Mouse (Mus musculus) midbrain, postnatal 0 days (tissue): Measurements from ENCODE around the gene Trank1. TPM values are rescaled to one million over a fixed set of nuclear protein-coding genes. Genes with fewer than 3 reads are reported as not detected.

Experiments
- ATAC-seq: fragments of 200-750 bp; cut with Nextera tagmentation; 2 replicates; pipeline ENCODE4 v1.8.0; 2017; ENCODE audit warnings: moderate number of reproducible peaks, mild to moderate bottlenecking, moderate TSS enrichment, moderate library complexity; ENCODE audit not compliant: low FRiP score
- DNase-seq: peaks from one replicate; pipeline ENCODE4 v3.0.0-alpha.2; 2015; ENCODE audit warnings: low spot score
- H3K27ac ChIP-seq: fragments of 300-500 bp; sonication (generic); 2 replicates; pipeline ENCODE4 v1.5.1; 2014; ENCODE audit warnings: low read depth, mild to moderate bottlenecking, low read length, mixed read lengths
- H3K27me3 ChIP-seq: fragments of 300-500 bp; sonication (generic); 2 replicates; pipeline ENCODE4 v1.6.1; 2014; ENCODE audit warnings: low read length, control low read depth, mixed read lengths; ENCODE audit not compliant: insufficient read depth
- H3K36me3 ChIP-seq: fragments of 300-500 bp; sonication (generic); 2 replicates; pipeline ENCODE4 v1.6.1; 2014; ENCODE audit warnings: low read length, control low read depth, mixed read lengths; ENCODE audit not compliant: insufficient read depth
- H3K4me1 ChIP-seq: fragments of 300-500 bp; sonication (generic); 2 replicates; pipeline ENCODE4 v1.6.1; 2014; ENCODE audit warnings: mild to moderate bottlenecking, control low read depth, antibody characterized with exemption, low read length, mixed read lengths; ENCODE audit not compliant: insufficient read depth
- H3K4me2 ChIP-seq: fragments of 300-500 bp; sonication (generic); 2 replicates; pipeline ENCODE4 v1.6.1; 2014; ENCODE audit warnings: low read depth, mild to moderate bottlenecking, low read length, mixed read lengths; ENCODE audit not compliant: poor library complexity, severe bottlenecking
- H3K4me3 ChIP-seq: fragments of 300-500 bp; sonication (generic); 2 replicates; pipeline ENCODE4 v1.5.1; 2014; ENCODE audit warnings: low read depth, mild to moderate bottlenecking, low read length, moderate library complexity
- H3K9ac ChIP-seq: fragments of 300-500 bp; sonication (generic); replicated peaks from 2 replicates; pipeline ENCODE4 v1.6.1; 2014; ENCODE audit warnings: mild to moderate bottlenecking, low read length, moderate library complexity, mixed read lengths; ENCODE audit not compliant: poor library complexity, severe bottlenecking
- H3K9me3 ChIP-seq: fragments of 300-500 bp; sonication (generic); 2 replicates; pipeline ENCODE4 v1.6.1; 2016; ENCODE audit warnings: low read length, control low read depth
- CTCF ChIP-seq: IDR thresholded peaks from 2 replicates; pipeline ENCODE4 v1.5.1; 2016; ENCODE audit warnings: antibody characterized with exemption, mild to moderate bottlenecking
- WGBS: fragments of 180-500 bp; shearing (Covaris S2); extraction: QIAGEN DNeasy Blood & Tissue Kit; methylation state at CpG from one replicate; pipeline ENCODE4 v1.1.7; 2014; 5-methylcytosine and 5-hydroxymethylcytosine counted together
- polyA plus RNA-seq: library from polyadenylated mRNA; unstranded; fragments of >200 nt; fragmentation: Nextera tagmentation; extraction: Ambion mirVana; gene quantifications from 2 replicates; pipeline ENCODE4 v1.2.1, GENCODE M21; 2015
- total RNA-seq: library from RNA; depleted of rRNA; stranded (reverse); fragments of >200 nt; gene quantifications from 2 replicates; pipeline ENCODE4 v1.2.3, GENCODE M21; 2014

Gene Trank1
- total and polyA plus RNA-seq, 2 experiments from 2014 or later = 21.9 to 55.7 TPM

GRCm38 (mm10) chr9:111372079-111372478, 60.5 kb downstream of the Trank1 start:
- TF ChIP-seq CTCF = no peak
- peak; percentile 48 for DNase-seq
- Histone ChIP-seq H3K36me3 (peaks cover 13% of the 10 kb centered on the region), H3K4me2 (no peak overlapping the region), H3K27ac (no peak overlapping the region), H3K4me1 (no peaks in the 10 kb centered on the region), H3K9me3 (no peaks in the 10 kb centered on the region), H3K27me3 (no peaks in the 10 kb centered on the region), H3K9ac (no peak overlapping the region), H3K4me3 (no peak overlapping the region)
- ATAC-seq = no peak
- WGBS = 88% methylated on average over 3 of the region's 3 CpGs

- 76% methylated on average over 6 of the region's 6 CpGs for WGBS
- DNase-seq = no peak
- no peak overlapping the region for H3K27ac ChIP-seq
- no peak overlapping the region for H3K4me2 ChIP-seq
- no peaks in the 10 kb centered on the region for H3K4me1 ChIP-seq
- no peak for TF ChIP-seq CTCF
- H3K4me3 ChIP-seq = no peak overlapping the region
- H3K9ac ChIP-seq = no peak overlapping the region
- no peak for ATAC-seq
- peaks cover 10% of the 10 kb centered on the region for H3K36me3 ChIP-seq
- H3K27me3 ChIP-seq = no peaks in the 10 kb centered on the region
- H3K9me3 ChIP-seq = no peaks in the 10 kb centered on the region
Observed at GRCm38 (mm10) chr9:111377868-111378267, 66.3 kb downstream of the Trank1 start.

- DNase-seq = no peak
- Histone ChIP-seq H3K27ac (no peak overlapping the region), H3K4me2 (no peak overlapping the region), H3K36me3 (no peaks in the 10 kb centered on the region; the same call in 1 of the 2 replicates), H3K4me1 (no peaks in the 10 kb centered on the region; the same call in 1 of the 2 replicates), H3K4me3 (no peak overlapping the region), H3K9ac (no peak overlapping the region), H3K27me3 (no peaks in the 10 kb centered on the region), H3K9me3 (no peaks in the 10 kb centered on the region)
- 85% methylated on average over 9 of the region's 9 CpGs for WGBS
- ATAC-seq = no peak
- no peak for TF ChIP-seq CTCF
Observed at GRCm38 (mm10) chr9:111381056-111382025, 69.8 kb downstream of the Trank1 start.

- 95% methylated on average over 6 of the region's 6 CpGs for WGBS
Observed at GRCm38 (mm10) chr9:111382469-111382868, 70.9 kb downstream of the Trank1 start.

GRCm38 (mm10) chr9:111383046-111383445, 71.5 kb downstream of the Trank1 start:
- 81% methylated on average over 3 of the region's 3 CpGs for WGBS
- no peak for ATAC-seq
- no peak overlapping the region for H3K4me2 ChIP-seq
- H3K9ac ChIP-seq = no peak overlapping the region
- DNase-seq = no peak
- no peak overlapping the region for H3K4me3 ChIP-seq
- H3K36me3 ChIP-seq = peaks cover 5% of the 10 kb centered on the region; the same call in 1 of the 2 replicates
- TF ChIP-seq CTCF = no peak
- no peaks in the 10 kb centered on the region; the same call in 1 of the 2 replicates for H3K4me1 ChIP-seq
- H3K27ac ChIP-seq = peak overlapping the region; percentile 51; the same call in 1 of the 2 replicates
- H3K27me3 ChIP-seq = no peaks in the 10 kb centered on the region
- no peaks in the 10 kb centered on the region for H3K9me3 ChIP-seq

More at GRCm38 (mm10) chr9:111382469-111382868, 70.9 kb downstream of the Trank1 start:
- Histone ChIP-seq H3K4me3 (no peak overlapping the region), H3K27me3 (no peaks in the 10 kb centered on the region), H3K27ac (no peak overlapping the region), H3K4me2 (no peak overlapping the region), H3K9me3 (no peaks in the 10 kb centered on the region), H3K36me3 (peaks cover under 1% of the 10 kb centered on the region; the same call in 1 of the 2 replicates), H3K4me1 (no peaks in the 10 kb centered on the region; the same call in 1 of the 2 replicates), H3K9ac (no peak overlapping the region)
- DNase-seq (no peak), ATAC-seq (no peak)
- TF ChIP-seq CTCF = no peak

- Histone ChIP-seq H3K36me3 (peaks cover 5% of the 10 kb centered on the region; the same call in 1 of the 2 replicates), H3K9me3 (no peaks in the 10 kb centered on the region), H3K27ac (peak overlapping the region; percentile 51), H3K4me1 (no peaks in the 10 kb centered on the region; the same call in 1 of the 2 replicates), H3K27me3 (no peaks in the 10 kb centered on the region), H3K4me3 (no peak overlapping the region), H3K4me2 (no peak overlapping the region), H3K9ac (no peak overlapping the region)
- ATAC-seq (0 out of 2 replicates have a peak, but pooled peaks have one; percentile 54), DNase-seq (peak; percentile 68)
- WGBS = 39% methylated on average over 3 of the region's 3 CpGs
- no peak for TF ChIP-seq CTCF
Observed at GRCm38 (mm10) chr9:111383756-111384155, 72.2 kb downstream of the Trank1 start.
